ENCODE assay signal across 9 mouse cellular contexts in the genomic region with DNA sequence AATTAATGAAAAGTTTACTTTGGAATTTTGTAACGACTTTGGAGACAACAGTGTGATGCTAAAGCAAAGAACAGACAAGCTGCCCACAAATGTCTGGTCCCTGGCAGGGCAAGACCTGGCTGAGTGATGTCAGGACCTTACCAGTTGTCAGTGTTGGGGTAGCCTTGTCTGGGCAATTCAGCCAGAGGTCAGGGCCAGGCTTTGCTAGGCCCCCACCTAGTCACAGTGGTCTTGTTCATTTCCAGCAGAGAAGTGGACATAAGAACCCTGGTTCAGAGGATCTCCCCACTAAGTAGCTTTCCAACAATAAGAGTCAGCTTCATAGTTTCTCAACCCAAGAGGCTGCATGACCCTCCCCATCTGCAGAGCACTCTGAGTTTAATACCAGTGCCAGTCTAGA. TPM values are rescaled to one million over a fixed set of nuclear protein-coding genes. Genes with fewer than 3 reads are reported as not detected.
DNase-seq lines count a peak whose midpoint lies in the region; ATAC-seq and TF ChIP-seq lines count a peak whose summit lies in the region.
"Had no signal": no experiment of that assay in that cellular context is flagged by ENCODE, and none has a peak within 500 bp of the region (broad histone marks: within the 10 kb centered on the region; RNA-seq: fewer than 3 reads in every experiment).

No protein-coding gene starts in this region.

- H3K4me3 ChIP-seq in heart, postnatal 0 days (ENCODE audit: low read depth, low read length) = no peak overlapping the region; the same call in 1 of the 2 replicates
- H3K4me3 ChIP-seq in midbrain, embryonic 12.5 days = no peak overlapping the region
- H3K4me3 ChIP-seq in midbrain, embryonic 16.5 days (ENCODE audit: low read depth, low read length) = no peak overlapping the region
- H3K4me3 ChIP-seq in limb, embryonic 14.5 days (replicated peaks; ENCODE audit: low read length) = peak overlapping the region; percentile 65; the same call in 1 of the 2 replicates
- H3K4me3 ChIP-seq in stomach, embryonic 16.5 days (replicated peaks; ENCODE audit: low read length) = peak overlapping the region; percentile 64
- H3K4me3 ChIP-seq in cerebellum, adult 2 months (replicated peaks; ENCODE audit: insufficient read depth, low read depth, low read length) = no peak overlapping the region

- H3K9me3 ChIP-seq in heart, postnatal 0 days (replicated peaks; ENCODE audit: control insufficient read depth, low read length) = no peaks in the 10 kb centered on the region
- no peaks in the 10 kb centered on the region for H3K9me3 ChIP-seq in midbrain, embryonic 12.5 days
- H3K9me3 ChIP-seq in midbrain, embryonic 16.5 days (replicated peaks; ENCODE audit: control insufficient read depth, low read length, poor library complexity, severe bottlenecking) = no peaks in the 10 kb centered on the region
- H3K9me3 ChIP-seq in limb, embryonic 14.5 days (ENCODE audit: control insufficient read depth, low read length) = no peaks in the 10 kb centered on the region
- no peaks in the 10 kb centered on the region for H3K9me3 ChIP-seq in stomach, embryonic 16.5 days (replicated peaks; ENCODE audit: control insufficient read depth, low read length)

- WGBS in heart, postnatal 0 days = 89% methylated on average over 1 of the region's 1 CpGs
- WGBS in midbrain, embryonic 12.5 days = 87% methylated on average over 1 of the region's 1 CpGs
- 79% methylated on average over 1 of the region's 1 CpGs for WGBS in midbrain, embryonic 16.5 days
- WGBS in limb, embryonic 14.5 days = 87% methylated on average over 1 of the region's 1 CpGs
- 71% methylated on average over 1 of the region's 1 CpGs for WGBS in stomach, embryonic 16.5 days
- 61% methylated on average over 1 of the region's 1 CpGs for whole genome bisulfite sequencing in cerebellum, adult 2 months

- H3K4me2 ChIP-seq in heart, postnatal 0 days (ENCODE audit: low read depth, low read length) = peak overlapping the region; percentile 98
- peak overlapping the region; percentile 84; the same call in 1 of the 2 replicates for H3K4me2 ChIP-seq in midbrain, embryonic 12.5 days (replicated peaks)
- H3K4me2 ChIP-seq in midbrain, embryonic 16.5 days (ENCODE audit: low read length) = no peak overlapping the region
- H3K4me2 ChIP-seq in limb, embryonic 14.5 days (replicated peaks; ENCODE audit: low read depth, low read length, severe bottlenecking) = peak overlapping the region; percentile 77
- peak overlapping the region; percentile 77 for H3K4me2 ChIP-seq in stomach, embryonic 16.5 days (ENCODE audit: low read depth, low read length)

- 0 out of 2 replicates have a peak overlapping the region, but pooled peaks have one; percentile 68 for H3K9ac ChIP-seq in heart, postnatal 0 days (replicated peaks; ENCODE audit: low read depth, low read length)
- H3K9ac ChIP-seq in midbrain, embryonic 12.5 days (replicated peaks) = 0 out of 2 replicates have a peak overlapping the region, but pooled peaks have one; percentile 61
- H3K9ac ChIP-seq in midbrain, embryonic 16.5 days (ENCODE audit: low read depth, low read length) = no peak overlapping the region
- H3K9ac ChIP-seq in limb, embryonic 14.5 days (ENCODE audit: low read depth, low read length, severe bottlenecking) = no peak overlapping the region; the same call in 1 of the 2 replicates
- peak overlapping the region; percentile 80 for H3K9ac ChIP-seq in stomach, embryonic 16.5 days (ENCODE audit: low read length)

- DNase-seq in heart, postnatal 0 days (ENCODE audit: low spot score) = no peak
- DNase-seq in heart, adult 18-20 months = no peak
- no peak for DNase-seq in limb, embryonic 14.5 days (ENCODE audit: low spot score)
- no peak for DNase-seq in cerebellum, adult 2 months
- DNase-seq: lung, postnatal 14 days had no signal

- no peaks in the 10 kb centered on the region for H3K36me3 ChIP-seq in heart, postnatal 0 days (replicated peaks; ENCODE audit: control insufficient read depth, insufficient read depth, low read length)
- H3K36me3 ChIP-seq in midbrain, embryonic 12.5 days = peaks cover 29% of the 10 kb centered on the region
- no peaks in the 10 kb centered on the region; the same call in 1 of the 2 replicates for H3K36me3 ChIP-seq in midbrain, embryonic 16.5 days (ENCODE audit: control insufficient read depth, insufficient read depth, low read length)
- peaks cover 22% of the 10 kb centered on the region for H3K36me3 ChIP-seq in limb, embryonic 14.5 days (ENCODE audit: control insufficient read depth, insufficient read depth, low read length)
- no peaks in the 10 kb centered on the region for H3K36me3 ChIP-seq in stomach, embryonic 16.5 days (ENCODE audit: control insufficient read depth, insufficient read depth, low read length)

- TF ChIP-seq POLR2A in limb, embryonic 14.5 days (IDR thresholded peaks at IDR 0.05; ENCODE audit: borderline replicate concordance, extremely low read depth, insufficient read depth, insufficient read length) = no peak
- no peak for TF ChIP-seq POLR2A in cerebellum, adult 2 months (IDR thresholded peaks at IDR 0.05; ENCODE audit: borderline replicate concordance, insufficient read depth, low read length)

- no peak for TF ChIP-seq CTCF in heart, postnatal 0 days (IDR thresholded peaks at IDR 0.05; ENCODE audit: low read depth)
- TF ChIP-seq CTCF in cerebellum, adult 2 months (IDR thresholded peaks at IDR 0.05; ENCODE audit: borderline replicate concordance, insufficient read depth, low read depth, low read length) = no peak

- ATAC-seq in heart, postnatal 0 days (ENCODE audit: insufficient read depth, low read depth) = no peak
- no peak for ATAC-seq in midbrain, embryonic 12.5 days (ENCODE audit: low FRiP score, low read depth)
- no peak for ATAC-seq in midbrain, embryonic 16.5 days
- ATAC-seq in limb, embryonic 14.5 days (ENCODE audit: low FRiP score, low read depth) = no peak
- no peak for ATAC-seq in stomach, embryonic 16.5 days (ENCODE audit: insufficient read depth, low FRiP score)
- no peak for ATAC-seq in inflammation-experienced regulatory T-cells, adult 6 months

- no peak overlapping the region for H3K27ac ChIP-seq in heart, postnatal 0 days (ENCODE audit: low read depth)
- H3K27ac ChIP-seq in midbrain, embryonic 12.5 days (replicated peaks) = no peak overlapping the region; the same call in 1 of the 2 replicates
- H3K27ac ChIP-seq in midbrain, embryonic 16.5 days (ENCODE audit: low read length) = no peak overlapping the region
- no peak overlapping the region for H3K27ac ChIP-seq in limb, embryonic 14.5 days (replicated peaks; ENCODE audit: low read depth, low read length)
- peak overlapping the region; percentile 96 for H3K27ac ChIP-seq in stomach, embryonic 16.5 days (ENCODE audit: low read length)
- H3K27ac ChIP-seq in cerebellum, adult 2 months (ENCODE audit: insufficient read depth, low read length) = no peak overlapping the region

- H3K27me3 ChIP-seq in heart, postnatal 0 days (ENCODE audit: control insufficient read depth, insufficient read depth, low read length) = no peaks in the 10 kb centered on the region
- H3K27me3 ChIP-seq in midbrain, embryonic 12.5 days = no peaks in the 10 kb centered on the region
- no peaks in the 10 kb centered on the region for H3K27me3 ChIP-seq in midbrain, embryonic 16.5 days (ENCODE audit: control insufficient read depth, insufficient read depth, low read depth, low read length)
- no peaks in the 10 kb centered on the region for H3K27me3 ChIP-seq in limb, embryonic 14.5 days (ENCODE audit: control insufficient read depth, insufficient read depth, low read length)
- no peaks in the 10 kb centered on the region for H3K27me3 ChIP-seq in stomach, embryonic 16.5 days (ENCODE audit: control insufficient read depth, insufficient read depth, low read length)
- no peaks in the 10 kb centered on the region for H3K27me3 ChIP-seq in cerebellum, adult 2 months (ENCODE audit: control insufficient read depth, insufficient read depth, low read length)

- no peak for TF ChIP-seq EP300 in heart, postnatal 0 days (IDR thresholded peaks at IDR 0.05; ENCODE audit: low read depth)

- peaks cover 36% of the 10 kb centered on the region for H3K4me1 ChIP-seq in heart, postnatal 0 days (ENCODE audit: control insufficient read depth, insufficient read depth)
- H3K4me1 ChIP-seq in midbrain, embryonic 12.5 days = peaks cover 37% of the 10 kb centered on the region
- H3K4me1 ChIP-seq in midbrain, embryonic 16.5 days (ENCODE audit: control insufficient read depth, insufficient read depth, low read length) = peaks cover 19% of the 10 kb centered on the region
- H3K4me1 ChIP-seq in limb, embryonic 14.5 days (ENCODE audit: control insufficient read depth, insufficient read depth, low read length) = peaks cover 23% of the 10 kb centered on the region
- peaks cover 58% of the 10 kb centered on the region for H3K4me1 ChIP-seq in stomach, embryonic 16.5 days (ENCODE audit: control insufficient read depth, insufficient read depth, low read length)
- peaks cover 8% of the 10 kb centered on the region; the same call in 1 of the 2 replicates for H3K4me1 ChIP-seq in cerebellum, adult 2 months (ENCODE audit: control insufficient read depth, insufficient read depth, low read length)

RNA-seq across cellular contexts. Expression of gene Rassf7, which starts 4.7 kb away (rescaled TPM):
- total RNA-seq in heart, postnatal 0 days (2014; rRNA removed; ENCODE audit: low replicate concordance) = 6.7 and 43.2 TPM in 2 replicates
- polyA plus RNA-seq in heart, postnatal 0 days (2015; fragmentation: Nextera tagmentation; extraction: Ambion mirVana) = 5.8 and 7.1 TPM in 2 replicates
- total RNA-seq in heart, adult 18-20 months (2021) = under 1 TPM; 0.57 to 0.87 TPM
- polyA plus RNA-seq in midbrain, embryonic 12.5 days (2016; fragmentation: Nextera tagmentation; extraction: Ambion mirVana) = 40.1 and 40.6 TPM in 2 replicates
- polyA plus RNA-seq in midbrain, embryonic 16.5 days (2015; fragmentation: Nextera tagmentation; extraction: Ambion mirVana) = 19.8 and 21.2 TPM in 2 replicates
- polyA plus RNA-seq in limb, embryonic 14.5 days (2012; rRNA removed) = 40.0 and 44.8 TPM in 2 replicates
- 30.9 and 31.7 TPM in 2 replicates for polyA plus RNA-seq in limb, embryonic 14.5 days (2014; fragmentation: Nextera tagmentation; extraction: Ambion mirVana)
- 82.3 and 104 TPM in 2 replicates for polyA plus RNA-seq in stomach, embryonic 16.5 days (2015; fragmentation: Nextera tagmentation; extraction: Ambion mirVana)
- polyA plus RNA-seq in inflammation-experienced regulatory T-cells, adult 6 months (2017; shearing (Covaris generic)) = 10 to 100 TPM in 2 of 3 experiments, 1 to 10 TPM in 1; 9.2 to 15.0 (median 13.7) TPM
- 5.5 TPM in 2 replicates for polyA plus RNA-seq in cerebellum, adult 2 months (2012; rRNA removed)

RNA-seq across cellular contexts. Expression of gene Lmntd2, which starts 6.5 kb away (rescaled TPM):
- 0.12 TPM in 1 of 2 replicates, not detected in the other for total RNA-seq in heart, postnatal 0 days (2014; rRNA removed; ENCODE audit: low replicate concordance)
- polyA plus RNA-seq in heart, postnatal 0 days (2015; fragmentation: Nextera tagmentation; extraction: Ambion mirVana) = 0.07 and 0.15 TPM in 2 replicates
- total RNA-seq in heart, adult 18-20 months (2021) = not detected
- 3.7 and 3.8 TPM in 2 replicates for polyA plus RNA-seq in midbrain, embryonic 12.5 days (2016; fragmentation: Nextera tagmentation; extraction: Ambion mirVana)
- 0.23 and 0.81 TPM in 2 replicates for polyA plus RNA-seq in midbrain, embryonic 16.5 days (2015; fragmentation: Nextera tagmentation; extraction: Ambion mirVana)
- polyA plus RNA-seq in limb, embryonic 14.5 days (2012; rRNA removed) = 6.6 and 6.9 TPM in 2 replicates
- 0.95 and 1.7 TPM in 2 replicates for polyA plus RNA-seq in limb, embryonic 14.5 days (2014; fragmentation: Nextera tagmentation; extraction: Ambion mirVana)
- 4.8 and 6.3 TPM in 2 replicates for polyA plus RNA-seq in stomach, embryonic 16.5 days (2015; fragmentation: Nextera tagmentation; extraction: Ambion mirVana)
- polyA plus RNA-seq in inflammation-experienced regulatory T-cells, adult 6 months (2017; shearing (Covaris generic)) = 10 to 100 TPM in 1 of 3 experiments, 1 to 10 TPM in 2; 4.6 to 11.3 (median 8.5) TPM
- polyA plus RNA-seq in cerebellum, adult 2 months (2012; rRNA removed) = 0.19 and 0.26 TPM in 2 replicates

RNA-seq across cellular contexts. Expression of gene Phrf1, which starts 8.2 kb away (rescaled TPM):
- total RNA-seq in heart, postnatal 0 days (2014; rRNA removed; ENCODE audit: low replicate concordance) = 28.9 and 31.9 TPM in 2 replicates
- 17.4 and 20.4 TPM in 2 replicates for polyA plus RNA-seq in heart, postnatal 0 days (2015; fragmentation: Nextera tagmentation; extraction: Ambion mirVana)
- 10 to 100 TPM; 33.7 to 34.8 TPM for total RNA-seq in heart, adult 18-20 months (2021)
- 107 and 112 TPM in 2 replicates for polyA plus RNA-seq in midbrain, embryonic 12.5 days (2016; fragmentation: Nextera tagmentation; extraction: Ambion mirVana)
- polyA plus RNA-seq in midbrain, embryonic 16.5 days (2015; fragmentation: Nextera tagmentation; extraction: Ambion mirVana) = 68.0 and 72.3 TPM in 2 replicates
- 37.6 and 42.6 TPM in 2 replicates for polyA plus RNA-seq in limb, embryonic 14.5 days (2012; rRNA removed)
- polyA plus RNA-seq in limb, embryonic 14.5 days (2014; fragmentation: Nextera tagmentation; extraction: Ambion mirVana) = 65.9 and 72.7 TPM in 2 replicates
- polyA plus RNA-seq in stomach, embryonic 16.5 days (2015; fragmentation: Nextera tagmentation; extraction: Ambion mirVana) = 57.6 and 67.7 TPM in 2 replicates
- polyA plus RNA-seq in inflammation-experienced regulatory T-cells, adult 6 months (2017; shearing (Covaris generic)) = 10 to 100 TPM; 40.5 to 51.6 (median 46.7) TPM
- polyA plus RNA-seq in cerebellum, adult 2 months (2012; rRNA removed) = 31.2 and 32.0 TPM in 2 replicates

RNA-seq across cellular contexts. Expression of gene Lrrc56, which starts 26.4 kb away (rescaled TPM):
- total RNA-seq in heart, postnatal 0 days (2014; rRNA removed; ENCODE audit: low replicate concordance) = 1.1 and 5.6 TPM in 2 replicates
- 2.9 TPM in 2 replicates for polyA plus RNA-seq in heart, postnatal 0 days (2015; fragmentation: Nextera tagmentation; extraction: Ambion mirVana)
- 1 to 10 TPM; 2.0 to 3.4 TPM for total RNA-seq in heart, adult 18-20 months (2021)
- 13.1 and 14.4 TPM in 2 replicates for polyA plus RNA-seq in midbrain, embryonic 12.5 days (2016; fragmentation: Nextera tagmentation; extraction: Ambion mirVana)
- 11.5 and 12.7 TPM in 2 replicates for polyA plus RNA-seq in midbrain, embryonic 16.5 days (2015; fragmentation: Nextera tagmentation; extraction: Ambion mirVana)
- polyA plus RNA-seq in limb, embryonic 14.5 days (2012; rRNA removed) = 14.8 and 17.8 TPM in 2 replicates
- polyA plus RNA-seq in limb, embryonic 14.5 days (2014; fragmentation: Nextera tagmentation; extraction: Ambion mirVana) = 5.8 and 8.3 TPM in 2 replicates
- polyA plus RNA-seq in stomach, embryonic 16.5 days (2015; fragmentation: Nextera tagmentation; extraction: Ambion mirVana) = 7.1 TPM in 2 replicates
- 1 to 10 TPM; 1.3 to 2.2 (median 1.7) TPM for polyA plus RNA-seq in inflammation-experienced regulatory T-cells, adult 6 months (2017; shearing (Covaris generic))
- polyA plus RNA-seq in cerebellum, adult 2 months (2012; rRNA removed) = 5.6 and 6.3 TPM in 2 replicates

RNA-seq across cellular contexts. Expression of gene Hras, which starts 26.6 kb away (rescaled TPM):
- 72.2 and 74.9 TPM in 2 replicates for total RNA-seq in heart, postnatal 0 days (2014; rRNA removed; ENCODE audit: low replicate concordance)
- 73.5 and 78.9 TPM in 2 replicates for polyA plus RNA-seq in heart, postnatal 0 days (2015; fragmentation: Nextera tagmentation; extraction: Ambion mirVana)
- 100 to 1,000 TPM in 1 of 2 experiments, 10 to 100 TPM in 1; 91.4 to 103 TPM for total RNA-seq in heart, adult 18-20 months (2021)
- polyA plus RNA-seq in midbrain, embryonic 12.5 days (2016; fragmentation: Nextera tagmentation; extraction: Ambion mirVana) = 93.4 and 96.4 TPM in 2 replicates
- 139 and 144 TPM in 2 replicates for polyA plus RNA-seq in midbrain, embryonic 16.5 days (2015; fragmentation: Nextera tagmentation; extraction: Ambion mirVana)
- 111 and 112 TPM in 2 replicates for polyA plus RNA-seq in limb, embryonic 14.5 days (2012; rRNA removed)
- polyA plus RNA-seq in limb, embryonic 14.5 days (2014; fragmentation: Nextera tagmentation; extraction: Ambion mirVana) = 136 and 143 TPM in 2 replicates
- 45.1 and 48.0 TPM in 2 replicates for polyA plus RNA-seq in stomach, embryonic 16.5 days (2015; fragmentation: Nextera tagmentation; extraction: Ambion mirVana)
- 1 to 10 TPM; 1.5 to 6.2 (median 4.6) TPM for polyA plus RNA-seq in inflammation-experienced regulatory T-cells, adult 6 months (2017; shearing (Covaris generic))
- polyA plus RNA-seq in cerebellum, adult 2 months (2012; rRNA removed) = 169 and 186 TPM in 2 replicates

Comparison
In these comparisons a context has a peak if more than half of its experiments do, and no peak if none do; other contexts are left out.
1. H3K9ac ChIP-seq: peak in heart, postnatal 0 days (single experiment), midbrain, embryonic 12.5 days (single experiment) and stomach, embryonic 16.5 days (single experiment); none in midbrain, embryonic 16.5 days (single experiment) and limb, embryonic 14.5 days (single experiment).
2. H3K4me3 ChIP-seq: peak in limb, embryonic 14.5 days (single experiment) and stomach, embryonic 16.5 days (single experiment); none in heart, postnatal 0 days (single experiment), midbrain, embryonic 12.5 days (single experiment), midbrain, embryonic 16.5 days (single experiment) and cerebellum, adult 2 months (single experiment).